Mouse (Mus musculus): ENCODE data around the gene Ghrhr. TPM values are rescaled to one million over a fixed set of nuclear protein-coding genes. Genes with fewer than 3 reads are reported as not detected.

Gene Ghrhr
- 1.2 and 1.8 TPM in 2 replicates for polyA plus RNA-seq (2012; rRNA removed)

GRCm38 (mm10) chr6:55376076-55376475 is at the start of gene Ghrhr:
Gene Ghrhr (plus strand): TSS chr6:55376295.
- DNase-seq (ENCODE audit: low read depth) = no peak

GRCm38 (mm10) chr6:55326299-55326698 is 49.8 kb upstream of the Ghrhr start:
- DNase-seq (ENCODE audit: low read depth) = no peak

GRCm38 (mm10) chr6:55327326-55327725 is 48.8 kb upstream of the Ghrhr start:
- no peak for DNase-seq (ENCODE audit: low read depth)

- DNase-seq (ENCODE audit: low read depth) = no peak
These were observed 47.9 kb upstream of the Ghrhr start for GRCm38 (mm10) chr6:55328179-55328578.

GRCm38 (mm10) chr6:55331315-55331714 is 44.8 kb upstream of the Ghrhr start:
- DNase-seq (ENCODE audit: low read depth) = no peak

GRCm38 (mm10) chr6:55332100-55332772 is 43.9 kb upstream of the Ghrhr start:
- DNase-seq (ENCODE audit: low read depth) = no peak

- no peak for DNase-seq (ENCODE audit: low read depth)
These were observed 43.4 kb upstream of the Ghrhr start for GRCm38 (mm10) chr6:55332773-55333109.

GRCm38 (mm10) chr6:55335989-55336514 is 40.0 kb upstream of the Ghrhr start, which contains the start of gene Aqp1:
Gene Aqp1 (plus strand): TSS chr6:55336432.
- DNase-seq (ENCODE audit: low read depth) = no peak

- DNase-seq (ENCODE audit: low read depth) = no peak
These were observed 38.9 kb upstream of the Ghrhr start for GRCm38 (mm10) chr6:55337242-55337641.

GRCm38 (mm10) chr6:55338077-55338476 is 38.0 kb upstream of the Ghrhr start:
- DNase-seq (ENCODE audit: low read depth) = no peak

GRCm38 (mm10) chr6:55338934-55339825 is 36.9 kb upstream of the Ghrhr start:
- DNase-seq (ENCODE audit: low read depth) = no peak

GRCm38 (mm10) chr6:55341688-55342087 is 34.4 kb upstream of the Ghrhr start:
- DNase-seq (ENCODE audit: low read depth) = no peak

GRCm38 (mm10) chr6:55342328-55342727 is 33.8 kb upstream of the Ghrhr start:
- no peak for DNase-seq (ENCODE audit: low read depth)

GRCm38 (mm10) chr6:55343446-55343845 is 32.6 kb upstream of the Ghrhr start:
- DNase-seq (ENCODE audit: low read depth) = no peak

GRCm38 (mm10) chr6:55344291-55345016 is 31.6 kb upstream of the Ghrhr start:
- DNase-seq (ENCODE audit: low read depth) = no peak

- DNase-seq (ENCODE audit: low read depth) = no peak
These were observed 30.8 kb upstream of the Ghrhr start for GRCm38 (mm10) chr6:55345264-55345663.

GRCm38 (mm10) chr6:55346491-55346890 is 29.6 kb upstream of the Ghrhr start:
- DNase-seq (ENCODE audit: low read depth) = no peak

GRCm38 (mm10) chr6:55347711-55348571 is 28.2 kb upstream of the Ghrhr start:
- DNase-seq (ENCODE audit: low read depth) = no peak

- DNase-seq (ENCODE audit: low read depth) = no peak
These were observed 26.9 kb upstream of the Ghrhr start for GRCm38 (mm10) chr6:55349231-55349630.

- DNase-seq (ENCODE audit: low read depth) = no peak
These were observed 25.6 kb upstream of the Ghrhr start for GRCm38 (mm10) chr6:55350383-55350952.

GRCm38 (mm10) chr6:55351712-55352111 is 24.4 kb upstream of the Ghrhr start:
- DNase-seq (ENCODE audit: low read depth) = no peak

Data from gonadal fat pad, adult 2 months (tissue).